Mouse (Mus musculus) liver, embryonic 14 days (tissue): Measurements from ENCODE around the gene Ggct. TPM values are rescaled to one million over a fixed set of nuclear protein-coding genes. Genes with fewer than 3 reads are reported as not detected.

Experiments used
- polyA plus RNA-seq: library from polyadenylated mRNA; depleted of rRNA; stranded (reverse); fragments of >200 nt; gene quantifications from 2 replicates; pipeline ENCODE4 v1.2.3, GENCODE M21; 2012; rRNA removed

Ggct gene
- polyA plus RNA-seq, result 1.6 and 1.7 TPM in 2 replicates

GRCm38 (mm10) chr6:54992734-54993260, at the start of gene Ggct:
Ggct (minus strand) TSS chr6:54992950.

GRCm38 (mm10) chr6:55037799-55038670, 45.3 kb upstream of the Ggct start, which contains the start of gene Gars:
Gars (plus strand) TSS chr6:55038007.

GRCm38 (mm10) chr6:54972111-54972928, 20.4 kb downstream of the Ggct start, which contains the start of gene Nod1:
Nod1 (minus strand) TSS chr6:54972612.

Other genes starting within 250 kb of the Ggct start
- gene Znrf2, start 176.0 kb downstream of the Ggct start, polyA plus RNA-seq, result 3.3 and 4.1 TPM in 2 replicates
- gene Nod1, start 20.3 kb downstream of the Ggct start, polyA plus RNA-seq, result 1.4 and 2.0 TPM in 2 replicates
- gene Gars, start 45.1 kb upstream of the Ggct start, polyA plus RNA-seq, result 56.8 and 58.8 TPM in 2 replicates
- gene Crhr2, start 140.1 kb upstream of the Ggct start, polyA plus RNA-seq, result 0.71 and 0.80 TPM in 2 replicates
- 0.14 and 0.15 TPM in 2 replicates for gene Inmt, start 182.1 kb upstream of the Ggct start, polyA plus RNA-seq
- 0.38 and 0.64 TPM in 2 replicates for gene Mindy4, start 210.4 kb upstream of the Ggct start, polyA plus RNA-seq